Mouse (Mus musculus): Measurements from ENCODE around the gene Dgki. TPM values are rescaled to one million over a fixed set of nuclear protein-coding genes. Genes with fewer than 3 reads are reported as not detected.

Gene Dgki
- polyA plus RNA-seq, 1 experiment from 2014 or later: 0.88 TPM

DNA sequence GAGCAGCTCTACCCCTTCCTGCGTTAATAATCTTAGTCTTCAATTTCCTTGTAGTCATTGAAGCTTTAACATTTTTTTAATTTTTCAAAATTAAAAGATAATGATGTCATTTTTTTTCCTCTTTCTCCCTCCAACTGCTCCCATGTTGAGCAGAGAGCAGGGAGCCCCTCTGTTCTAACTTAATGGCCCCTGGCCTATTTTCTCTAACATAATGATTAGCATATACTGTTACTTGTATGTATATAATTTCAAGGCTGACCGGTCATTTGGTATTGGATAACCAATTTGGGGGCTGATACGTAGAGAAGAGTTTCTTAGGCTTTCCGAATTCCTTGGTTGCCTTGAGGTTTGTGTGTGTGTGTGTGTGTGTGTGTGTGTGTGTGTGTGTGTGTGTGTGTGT is 378.0 kb downstream of the Dgki start:
- ATAC-seq (ENCODE audit: insufficient number of reproducible peaks, insufficient read depth, low FRiP score, low read depth): no peak

DNA sequence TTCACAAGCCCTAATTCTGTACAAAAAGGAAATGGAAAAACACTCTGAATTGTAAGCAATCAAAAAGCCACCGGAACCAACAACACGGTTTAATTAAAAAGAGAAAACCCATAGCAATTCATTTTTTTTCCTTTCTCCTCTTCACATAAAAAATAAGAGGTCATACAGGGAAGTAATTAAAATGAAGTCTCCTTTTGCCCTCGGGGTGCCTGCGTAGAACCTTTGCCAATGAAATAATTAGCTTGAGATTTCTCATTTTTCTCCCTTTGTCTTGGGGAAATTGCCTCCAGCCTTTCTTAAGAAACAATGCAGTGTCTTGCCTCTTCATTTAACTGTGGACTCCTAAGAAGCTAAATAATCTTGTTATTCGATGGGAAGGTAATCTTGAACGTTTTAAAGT is 388.4 kb downstream of the Dgki start:
- WGBS: 80% methylated on average over 6 of the region's 6 CpGs

More for the DNA sequence above, 378.0 kb downstream of the Dgki start:
- Histone ChIP-seq H3K4me1 (ENCODE audit: control insufficient read depth in 2 of 2, insufficient read depth in 2 of 2, low read length in 2 of 2) (no peaks in the 10 kb centered on the region; a peak in 1 of 4 replicates), H3K9ac (ENCODE audit: low read length) (no peak overlapping the region), H3K27ac (replicated peaks in 1 of 2; ENCODE audit: control insufficient read depth in 1 of 2, insufficient read depth in 1 of 2, low read depth in 2 of 2, low read length in 2 of 2) (no peak overlapping the region), H3K4me3 (ENCODE audit: control insufficient read depth in 1 of 2, insufficient read depth in 1 of 2, low read depth in 1 of 2, low read length in 2 of 2) (no peak overlapping the region), H3K9me3 (ENCODE audit: control insufficient read depth, low read length) (peaks cover 7% of the 10 kb centered on the region), H3K4me2 (ENCODE audit: low read length) (no peak overlapping the region), H3K36me3 (ENCODE audit: control insufficient read depth, insufficient read depth, low read length) (no peaks in the 10 kb centered on the region), H3K27me3 (ENCODE audit: control insufficient read depth, insufficient read depth, low read length) (no peaks in the 10 kb centered on the region)
- WGBS: 90% methylated on average over 4 of the region's 4 CpGs

DNA sequence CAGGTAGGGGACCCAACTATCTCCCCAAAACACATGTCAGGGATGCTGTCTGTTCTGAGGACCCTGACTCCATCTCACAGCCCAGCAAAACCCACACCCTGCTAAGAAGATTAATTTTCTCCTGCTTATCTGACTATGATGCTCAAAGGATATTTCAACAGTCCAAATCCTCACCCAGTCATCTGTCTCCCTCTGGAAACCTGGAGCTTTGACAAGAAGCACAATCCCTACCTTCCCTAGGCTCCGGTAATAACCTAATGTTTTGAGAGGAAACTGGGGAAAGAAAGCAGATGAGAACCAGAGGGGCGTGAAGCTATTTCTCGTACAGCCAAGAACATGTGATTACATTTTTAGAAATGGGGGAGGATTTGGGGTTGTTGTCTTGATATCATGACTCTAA is 392.8 kb downstream of the Dgki start:
- Histone ChIP-seq H3K4me3 (ENCODE audit: control insufficient read depth in 1 of 2, insufficient read depth in 1 of 2, low read depth in 1 of 2, low read length in 2 of 2) (no peak overlapping the region), H3K4me1 (ENCODE audit: control insufficient read depth in 2 of 2, insufficient read depth in 2 of 2, low read length in 2 of 2) (peaks cover 0 to 4% of the 10 kb centered on the region in 2 experiments; a peak in 1 of 4 replicates), H3K4me2 (ENCODE audit: low read length) (no peak overlapping the region), H3K36me3 (ENCODE audit: control insufficient read depth, insufficient read depth, low read length) (no peaks in the 10 kb centered on the region), H3K9me3 (ENCODE audit: control insufficient read depth, low read length) (no peaks in the 10 kb centered on the region), H3K27me3 (ENCODE audit: control insufficient read depth, insufficient read depth, low read length) (no peaks in the 10 kb centered on the region), H3K9ac (ENCODE audit: low read length) (no peak overlapping the region), H3K27ac (replicated peaks in 1 of 2; ENCODE audit: control insufficient read depth in 1 of 2, insufficient read depth in 1 of 2, low read depth in 2 of 2, low read length in 2 of 2) (no peak overlapping the region)
- WGBS: 64% methylated on average over 3 of the region's 3 CpGs
- ATAC-seq (ENCODE audit: insufficient number of reproducible peaks, insufficient read depth, low FRiP score, low read depth): no peak

More for the DNA sequence above, 388.4 kb downstream of the Dgki start:
- Histone ChIP-seq H3K4me1 (ENCODE audit: control insufficient read depth in 2 of 2, insufficient read depth in 2 of 2, low read length in 2 of 2) (no peaks in the 10 kb centered on the region), H3K36me3 (ENCODE audit: control insufficient read depth, insufficient read depth, low read length) (no peaks in the 10 kb centered on the region), H3K4me3 (ENCODE audit: control insufficient read depth in 1 of 2, insufficient read depth in 1 of 2, low read depth in 1 of 2, low read length in 2 of 2) (no peak overlapping the region), H3K4me2 (ENCODE audit: low read length) (no peak overlapping the region), H3K27ac (replicated peaks in 1 of 2; ENCODE audit: control insufficient read depth in 1 of 2, insufficient read depth in 1 of 2, low read depth in 2 of 2, low read length in 2 of 2) (no peak overlapping the region), H3K9ac (ENCODE audit: low read length) (no peak overlapping the region), H3K9me3 (ENCODE audit: control insufficient read depth, low read length) (no peaks in the 10 kb centered on the region), H3K27me3 (ENCODE audit: control insufficient read depth, insufficient read depth, low read length) (no peaks in the 10 kb centered on the region)
- ATAC-seq (ENCODE audit: insufficient number of reproducible peaks, insufficient read depth, low FRiP score, low read depth): no peak

DNA sequence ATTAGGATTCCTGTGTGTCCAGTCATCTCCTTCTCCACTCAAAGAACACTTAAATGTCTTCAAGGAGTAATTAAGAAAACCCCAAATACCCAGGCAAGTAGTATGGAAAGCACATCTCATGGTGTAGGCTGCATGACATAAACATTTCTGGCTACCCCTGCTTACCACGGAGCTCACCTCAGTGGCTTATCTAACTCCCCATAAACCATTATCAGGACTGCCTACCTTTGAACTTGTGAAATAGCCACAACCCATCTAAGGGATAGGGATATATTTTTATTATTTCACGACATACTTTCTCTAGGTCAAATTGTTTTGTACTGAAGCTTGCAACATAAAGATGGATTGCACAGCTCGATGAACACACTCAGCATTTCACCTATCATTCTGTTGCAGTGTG is 394.0 kb downstream of the Dgki start:
- Histone ChIP-seq H3K4me2 (ENCODE audit: low read length) (no peak overlapping the region), H3K9ac (ENCODE audit: low read length) (no peak overlapping the region), H3K9me3 (ENCODE audit: control insufficient read depth, low read length) (no peaks in the 10 kb centered on the region), H3K36me3 (ENCODE audit: control insufficient read depth, insufficient read depth, low read length) (no peaks in the 10 kb centered on the region), H3K27me3 (ENCODE audit: control insufficient read depth, insufficient read depth, low read length) (no peaks in the 10 kb centered on the region), H3K4me3 (ENCODE audit: control insufficient read depth in 1 of 2, insufficient read depth in 1 of 2, low read depth in 1 of 2, low read length in 2 of 2) (no peak overlapping the region), H3K27ac (replicated peaks in 1 of 2; ENCODE audit: control insufficient read depth in 1 of 2, insufficient read depth in 1 of 2, low read depth in 2 of 2, low read length in 2 of 2) (no peak overlapping the region), H3K4me1 (ENCODE audit: control insufficient read depth in 2 of 2, insufficient read depth in 2 of 2, low read length in 2 of 2) (peaks cover 0 to 4% of the 10 kb centered on the region in 2 experiments; a peak in 1 of 4 replicates)
- 75% methylated on average over 3 of the region's 3 CpGs for WGBS
- no peak for ATAC-seq (ENCODE audit: insufficient number of reproducible peaks, insufficient read depth, low FRiP score, low read depth)

DNA sequence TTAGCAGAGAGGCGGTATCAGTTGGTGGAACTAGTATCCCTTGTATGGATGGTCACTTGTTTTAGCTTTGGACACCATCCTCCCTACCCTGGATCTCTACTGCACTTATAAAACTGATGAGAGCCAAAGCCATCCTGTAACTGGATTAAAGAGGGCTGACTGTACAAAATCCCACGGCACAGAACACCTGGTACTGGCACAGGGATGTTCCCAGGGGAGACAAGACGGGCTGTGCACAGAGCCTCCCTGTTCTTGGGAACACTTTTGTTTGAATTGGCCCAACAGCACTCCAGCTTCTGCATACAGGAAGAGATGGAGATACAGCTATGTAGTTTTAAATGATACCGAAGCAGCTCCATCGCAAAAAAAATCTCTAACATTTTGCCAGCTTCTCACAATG is 395.1 kb downstream of the Dgki start:
- H3K4me3 ChIP-seq (ENCODE audit: control insufficient read depth in 1 of 2, insufficient read depth in 1 of 2, low read depth in 1 of 2, low read length in 2 of 2): no peak overlapping the region
- no peaks in the 10 kb centered on the region for H3K36me3 ChIP-seq (ENCODE audit: control insufficient read depth, insufficient read depth, low read length)
- H3K27me3 ChIP-seq (ENCODE audit: control insufficient read depth, insufficient read depth, low read length): no peaks in the 10 kb centered on the region
- H3K4me2 ChIP-seq (ENCODE audit: low read length): no peak overlapping the region
- ATAC-seq (ENCODE audit: insufficient number of reproducible peaks, insufficient read depth, low FRiP score, low read depth): no peak
- H3K27ac ChIP-seq (replicated peaks in 1 of 2; ENCODE audit: control insufficient read depth in 1 of 2, insufficient read depth in 1 of 2, low read depth in 2 of 2, low read length in 2 of 2): 0 out of 4 replicates have a peak overlapping the region, but pooled peaks of 1 of the 2 experiments have one; percentile 14
- H3K9me3 ChIP-seq (ENCODE audit: control insufficient read depth, low read length): no peaks in the 10 kb centered on the region
- no peak overlapping the region for H3K9ac ChIP-seq (ENCODE audit: low read length)
- 66% methylated on average over 5 of the region's 5 CpGs for WGBS
- peaks cover 0 to 4% of the 10 kb centered on the region in 2 experiments; a peak in 1 of 4 replicates for H3K4me1 ChIP-seq (ENCODE audit: control insufficient read depth in 2 of 2, insufficient read depth in 2 of 2, low read length in 2 of 2)

DNA sequence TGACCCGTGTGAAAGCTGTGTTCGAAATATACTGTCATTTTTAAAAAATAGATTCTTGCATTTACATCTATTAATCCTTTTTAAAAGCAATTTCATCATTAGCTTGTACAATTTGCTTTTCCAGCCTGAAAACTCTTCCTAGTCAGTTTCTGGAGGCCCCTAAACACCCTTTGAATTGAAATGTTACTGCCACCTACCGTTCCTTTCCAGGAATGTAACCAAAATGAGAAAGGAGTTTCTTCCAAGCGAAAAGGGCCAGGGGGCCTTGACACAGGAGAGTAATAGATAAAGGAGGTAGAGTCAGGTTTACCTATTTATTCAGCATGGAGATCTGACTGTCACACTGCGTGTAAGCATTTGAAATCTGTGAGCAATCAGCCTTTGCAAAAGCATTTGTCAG is 396.2 kb downstream of the Dgki start:
- Histone ChIP-seq H3K4me2 (ENCODE audit: low read length) (no peak overlapping the region), H3K4me3 (ENCODE audit: control insufficient read depth in 1 of 2, insufficient read depth in 1 of 2, low read depth in 1 of 2, low read length in 2 of 2) (no peak overlapping the region), H3K36me3 (ENCODE audit: control insufficient read depth, insufficient read depth, low read length) (no peaks in the 10 kb centered on the region), H3K27ac (replicated peaks in 1 of 2; ENCODE audit: control insufficient read depth in 1 of 2, insufficient read depth in 1 of 2, low read depth in 2 of 2, low read length in 2 of 2) (no peak overlapping the region), H3K9ac (ENCODE audit: low read length) (no peak overlapping the region), H3K9me3 (ENCODE audit: control insufficient read depth, low read length) (no peaks in the 10 kb centered on the region), H3K27me3 (ENCODE audit: control insufficient read depth, insufficient read depth, low read length) (no peaks in the 10 kb centered on the region), H3K4me1 (ENCODE audit: control insufficient read depth in 2 of 2, insufficient read depth in 2 of 2, low read length in 2 of 2) (peaks cover 0 to 4% of the 10 kb centered on the region in 2 experiments; a peak in 1 of 4 replicates)
- ATAC-seq (ENCODE audit: insufficient number of reproducible peaks, insufficient read depth, low FRiP score, low read depth): no peak
- 29% methylated on average over 5 of the region's 5 CpGs for WGBS

DNA sequence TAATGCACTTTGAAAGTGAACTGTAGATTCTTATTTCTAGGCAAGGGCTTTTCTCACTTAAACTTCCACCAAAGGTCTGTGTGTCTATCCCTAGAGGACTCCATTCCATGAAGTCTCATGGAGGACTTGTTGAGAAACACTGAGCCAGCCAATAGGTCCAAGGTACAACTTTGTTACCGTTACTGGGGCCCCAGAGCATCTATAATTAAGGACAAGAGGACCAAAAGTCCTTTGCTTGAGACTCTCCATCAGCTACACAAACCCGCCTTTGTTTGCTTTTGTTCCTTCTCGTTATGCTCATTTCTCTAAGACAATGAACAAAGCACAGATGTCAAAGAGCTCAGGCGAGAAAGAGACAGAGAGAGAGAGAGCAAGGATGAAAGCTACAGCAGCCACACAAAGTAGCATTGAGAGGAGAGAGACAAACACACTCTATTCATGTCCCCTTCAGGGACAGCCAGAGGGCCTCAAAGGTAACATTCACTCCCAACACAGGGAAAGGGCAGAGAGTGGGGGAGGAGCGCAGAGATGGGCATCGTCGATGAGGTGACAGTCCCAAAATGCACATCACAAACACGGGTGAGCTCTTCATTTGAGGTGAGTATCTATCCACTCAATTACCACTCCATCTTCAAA is 396.7 kb downstream of the Dgki start:
- no peak overlapping the region for H3K27ac ChIP-seq (replicated peaks in 1 of 2; ENCODE audit: control insufficient read depth in 1 of 2, insufficient read depth in 1 of 2, low read depth in 2 of 2, low read length in 2 of 2)
- H3K9me3 ChIP-seq (ENCODE audit: control insufficient read depth, low read length): no peaks in the 10 kb centered on the region
- WGBS: 45% methylated on average over 8 of the region's 8 CpGs
- no peaks in the 10 kb centered on the region for H3K36me3 ChIP-seq (ENCODE audit: control insufficient read depth, insufficient read depth, low read length)
- no peak overlapping the region for H3K4me2 ChIP-seq (ENCODE audit: low read length)
- H3K9ac ChIP-seq (ENCODE audit: low read length): no peak overlapping the region
- no peak overlapping the region for H3K4me3 ChIP-seq (ENCODE audit: control insufficient read depth in 1 of 2, insufficient read depth in 1 of 2, low read depth in 1 of 2, low read length in 2 of 2)
- peaks cover 0 to 8% of the 10 kb centered on the region in 2 experiments; a peak in 1 of 4 replicates for H3K4me1 ChIP-seq (ENCODE audit: control insufficient read depth in 2 of 2, insufficient read depth in 2 of 2, low read length in 2 of 2)
- no peaks in the 10 kb centered on the region for H3K27me3 ChIP-seq (ENCODE audit: control insufficient read depth, insufficient read depth, low read length)
- no peak for ATAC-seq (ENCODE audit: insufficient number of reproducible peaks, insufficient read depth, low FRiP score, low read depth)

DNA sequence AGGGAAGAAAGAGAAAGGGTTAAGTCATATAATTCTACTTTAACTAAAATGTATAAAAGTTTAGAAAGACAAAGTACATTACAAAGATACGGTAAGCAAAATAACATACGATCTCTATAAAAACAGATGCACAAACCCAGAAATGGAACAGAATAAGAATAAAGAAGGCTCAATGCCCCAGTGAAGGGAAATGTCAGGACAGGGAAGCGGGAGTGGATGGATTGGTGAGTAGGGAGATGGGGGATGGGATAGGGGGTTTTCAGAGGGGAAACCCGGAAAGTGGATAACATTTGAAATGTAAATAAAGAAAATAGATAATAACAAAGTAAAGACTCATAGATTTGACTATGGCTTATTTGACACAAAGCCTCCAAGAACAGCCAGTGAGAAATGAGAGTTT is 400.1 kb downstream of the Dgki start:
- H3K4me2 ChIP-seq (ENCODE audit: low read length): no peak overlapping the region

More for the DNA sequence above, 400.1 kb downstream of the Dgki start:
- H3K4me1 ChIP-seq (ENCODE audit: control insufficient read depth in 2 of 2, insufficient read depth in 2 of 2, low read length in 2 of 2): peaks cover 0 to 21% of the 10 kb centered on the region in 2 experiments; a peak in 2 of 4 replicates
- 86% methylated on average over 4 of the region's 4 CpGs for WGBS
- H3K36me3 ChIP-seq (ENCODE audit: control insufficient read depth, insufficient read depth, low read length): no peaks in the 10 kb centered on the region
- no peak overlapping the region for H3K27ac ChIP-seq (replicated peaks in 1 of 2; ENCODE audit: control insufficient read depth in 1 of 2, insufficient read depth in 1 of 2, low read depth in 2 of 2, low read length in 2 of 2)
- H3K9me3 ChIP-seq (ENCODE audit: control insufficient read depth, low read length): no peaks in the 10 kb centered on the region
- no peak overlapping the region for H3K9ac ChIP-seq (ENCODE audit: low read length)
- no peak for ATAC-seq (ENCODE audit: insufficient number of reproducible peaks, insufficient read depth, low FRiP score, low read depth)
- H3K4me3 ChIP-seq (ENCODE audit: control insufficient read depth in 1 of 2, insufficient read depth in 1 of 2, low read depth in 1 of 2, low read length in 2 of 2): no peak overlapping the region
- no peaks in the 10 kb centered on the region for H3K27me3 ChIP-seq (ENCODE audit: control insufficient read depth, insufficient read depth, low read length)
